Mouse (Mus musculus) left cerebral cortex, postnatal 10 days (tissue): ENCODE measurements around the gene Zfp652. TPM values are rescaled to one million over a fixed set of nuclear protein-coding genes. Genes with fewer than 3 reads are reported as not detected.

Experiments used
- DNase-seq, 2 experiments: peaks; one replicate each; pipeline ENCODE4 v3.0.0; 2021 to 2022; ENCODE audit warnings: low spot score in 2 of 2, mixed read lengths in 1 of 2; ENCODE audit errors: extremely low spot score in 1 of 2
- intact Hi-C: fragments of 180-260 bp; cut with DNase I; formaldehyde crosslinking; loops from one replicate; pipeline ENCODE4 v1.15.1; 2025
- total RNA-seq, 2 experiments: library from RNA; stranded (reverse); gene quantifications; 2 replicates each; pipeline ENCODE4 v1.2.3; 2021

Zfp652 gene
- total RNA-seq, 2 experiments from 2014 or later: 39.9 to 40.8 TPM

- no peak for DNase-seq
- intact Hi-C loops: no loop called here
Observed at GRCm38 (mm10) chr11:95704032-95704969, 8.2 kb upstream of the Zfp652 start.

GRCm38 (mm10) chr11:95704970-95705330 lies 7.5 kb upstream of the Zfp652 start:
- intact Hi-C loops: no loop called here
- DNase-seq: no peak

- intact Hi-C loops: no loop called here
- DNase-seq: no peak
Observed at GRCm38 (mm10) chr11:95709534-95710040, 2.9 kb upstream of the Zfp652 start.

- intact Hi-C loops: no loop called here
- DNase-seq: no peak
Observed at GRCm38 (mm10) chr11:95710478-95710877, 2.0 kb upstream of the Zfp652 start.

GRCm38 (mm10) chr11:95712085-95712562 lies 349 bp upstream of the Zfp652 start:
- peak in 1 of 2 experiments; percentile 54 for DNase-seq
- intact Hi-C loops: no loop called here

GRCm38 (mm10) chr11:95713225-95713810 lies 845 bp downstream of the Zfp652 start:
- peak; percentile 28 to 75 for DNase-seq
- intact Hi-C loops: no loop called here

- intact Hi-C loops: no loop called here
- DNase-seq: no peak
Observed at GRCm38 (mm10) chr11:95713811-95714241, 1.4 kb downstream of the Zfp652 start.

- no peak for DNase-seq
- intact Hi-C loops: no loop called here
Observed at GRCm38 (mm10) chr11:95714411-95714810, 1.9 kb downstream of the Zfp652 start.

GRCm38 (mm10) chr11:95716136-95716535 lies 3.7 kb downstream of the Zfp652 start:
- DNase-seq: no peak
- intact Hi-C loops: no loop called here

- DNase-seq: no peak
- intact Hi-C loops: no loop called here
Observed at GRCm38 (mm10) chr11:95719356-95719755, 6.9 kb downstream of the Zfp652 start.

GRCm38 (mm10) chr11:95723287-95723686 lies 10.8 kb downstream of the Zfp652 start, which contains the start of gene B130006D01Rik:
Gene B130006D01Rik (plus strand): TSS chr11:95723587.
- DNase-seq: no peak
- intact Hi-C loops: no loop called here

- DNase-seq: no peak
- intact Hi-C loops: no loop called here
Observed at GRCm38 (mm10) chr11:95724466-95724865, 12.0 kb downstream of the Zfp652 start.

GRCm38 (mm10) chr11:95726156-95726555 lies 13.7 kb downstream of the Zfp652 start:
- DNase-seq: no peak
- intact Hi-C loops: no loop called here

GRCm38 (mm10) chr11:95727947-95728346 lies 15.5 kb downstream of the Zfp652 start:
- DNase-seq: no peak

GRCm38 (mm10) chr11:95728916-95729907 lies 16.7 kb downstream of the Zfp652 start:
- intact Hi-C loops: no loop called here
- no peak for DNase-seq

More at GRCm38 (mm10) chr11:95727947-95728346, 15.5 kb downstream of the Zfp652 start:
- intact Hi-C loops: no loop called here

GRCm38 (mm10) chr11:95734485-95734884 lies 22.0 kb downstream of the Zfp652 start:
- no peak for DNase-seq
- intact Hi-C loops: no loop called here

- intact Hi-C loops: no loop called here
- peak in 1 of 2 experiments; percentile 44 for DNase-seq
Observed at GRCm38 (mm10) chr11:95737811-95738210, 25.3 kb downstream of the Zfp652 start.

- no peak for DNase-seq
- intact Hi-C loops: no loop called here
Observed at GRCm38 (mm10) chr11:95744521-95744920, 32.0 kb downstream of the Zfp652 start.

- intact Hi-C loops: no loop called here
- DNase-seq: no peak
Observed at GRCm38 (mm10) chr11:95746821-95747220, 34.3 kb downstream of the Zfp652 start.
